Mouse (Mus musculus) kidney, postnatal 25 days (tissue): Measurements from ENCODE around the gene Tcea2.

Experiments used
- DNase-seq, 2 experiments: peaks; one replicate each; pipeline ENCODE4 v3.0.0; 2021; ENCODE audit warnings: mixed read lengths in 2 of 2

Gene Tcea2

DNA sequence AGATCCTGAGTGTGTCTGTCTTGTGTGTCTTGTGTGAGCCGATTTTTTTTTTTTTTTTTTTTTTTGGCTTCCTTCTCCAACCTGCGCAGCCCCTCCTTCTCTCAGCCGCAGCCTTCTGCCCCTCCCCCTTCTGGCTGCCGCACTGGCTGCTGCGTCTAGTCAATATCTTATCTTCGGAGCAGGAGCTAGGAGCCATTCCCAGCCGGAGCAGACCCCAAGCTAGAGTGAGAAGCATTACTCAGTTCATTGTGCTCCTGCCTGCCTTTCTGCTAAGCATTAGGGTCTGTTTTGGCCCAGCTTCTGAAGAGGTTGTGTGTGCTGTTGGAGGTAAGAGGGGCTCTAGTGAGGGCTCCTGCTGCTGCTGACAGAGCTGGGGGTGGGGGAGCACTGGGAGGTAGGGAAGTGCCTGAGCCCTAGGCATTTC lies 34.8 kb downstream of the Tcea2 start, which contains the start of gene Oprl1:
Oprl1 (plus strand) TSS at position 114 of the 424 bp plus-strand sequence.
- DNase-seq, result no peak

GRCm38 (mm10) chr2:181715382-181715781 lies 35.3 kb downstream of the Tcea2 start:
- no peak for DNase-seq

DNA sequence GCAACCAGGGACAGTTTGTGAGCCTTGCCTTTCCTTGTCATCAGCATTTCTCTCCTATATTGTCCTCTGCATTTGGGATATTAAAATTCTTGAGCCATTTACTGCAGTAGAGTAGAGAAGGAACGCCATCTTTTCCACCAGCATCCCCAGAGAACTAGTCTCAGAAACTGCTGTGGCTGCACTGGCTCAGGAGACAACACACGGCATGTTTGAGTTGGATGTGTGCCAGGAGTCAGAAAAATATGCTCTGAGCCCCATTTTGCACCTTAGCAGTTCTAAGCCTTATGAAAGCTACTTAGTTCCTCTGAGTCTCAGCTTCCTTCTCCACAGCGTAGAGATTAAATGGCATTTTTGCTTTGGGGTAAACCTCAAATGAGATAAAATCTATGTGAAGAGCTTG lies 36.9 kb downstream of the Tcea2 start:
- DNase-seq, result no peak

- DNase-seq, result no peak
These were observed 40.0 kb downstream of the Tcea2 start for GRCm38 (mm10) chr2:181720061-181720460.

GRCm38 (mm10) chr2:181721200-181721599 lies 41.1 kb downstream of the Tcea2 start:
- DNase-seq, result no peak

- peak in 1 of 2 experiments; percentile 47 for DNase-seq
These were observed 42.1 kb downstream of the Tcea2 start for GRCm38 (mm10) chr2:181722213-181722612.

GRCm38 (mm10) chr2:181727659-181728262 lies 47.7 kb downstream of the Tcea2 start:
- no peak for DNase-seq

- DNase-seq, result no peak
These were observed 49.9 kb downstream of the Tcea2 start for GRCm38 (mm10) chr2:181730051-181730450.
